Mouse (Mus musculus) kidney, embryonic 16.5 days (tissue): ENCODE data around the gene Ap3s2. TPM values are rescaled to one million over a fixed set of nuclear protein-coding genes. Genes with fewer than 3 reads are reported as not detected.

Source experiments
- ATAC-seq: fragments of 200-750 bp; cut with Nextera tagmentation; 2 replicates; pipeline ENCODE4 v1.8.0; 2017; ENCODE audit warnings: moderate TSS enrichment; ENCODE audit not compliant: low FRiP score, low TSS enrichment
- H3K27ac ChIP-seq: fragments of 300-500 bp; sonication (generic); 2 replicates; pipeline ENCODE4 v1.5.1; 2014; ENCODE audit warnings: low read length
- H3K27me3 ChIP-seq: fragments of 300-500 bp; sonication (generic); 2 replicates; pipeline ENCODE4 v1.6.1; 2014; ENCODE audit warnings: low read length, control low read depth, mixed read lengths; ENCODE audit not compliant: insufficient read depth
- H3K36me3 ChIP-seq: fragments of 300-500 bp; sonication (generic); 2 replicates; pipeline ENCODE4 v1.6.1; 2014; ENCODE audit warnings: low read length, control low read depth, mixed read lengths; ENCODE audit not compliant: insufficient read depth
- H3K4me1 ChIP-seq: fragments of 300-500 bp; sonication (generic); 2 replicates; pipeline ENCODE4 v1.6.1; 2014; ENCODE audit warnings: low read length, control low read depth, mixed read lengths; ENCODE audit not compliant: insufficient read depth
- H3K4me2 ChIP-seq: fragments of 300-500 bp; sonication (generic); replicated peaks from 2 replicates; pipeline ENCODE4 v1.6.1; 2014; ENCODE audit warnings: low read depth, low read length
- H3K4me3 ChIP-seq: fragments of 300-500 bp; sonication (generic); 2 replicates; pipeline ENCODE4 v1.5.1; 2014; ENCODE audit warnings: mild to moderate bottlenecking, low read length
- H3K9ac ChIP-seq: fragments of 300-500 bp; sonication (generic); replicated peaks from 2 replicates; pipeline ENCODE4 v1.6.1; 2014; ENCODE audit warnings: low read length
- H3K9me3 ChIP-seq: fragments of 300-500 bp; sonication (generic); 2 replicates; pipeline ENCODE4 v1.6.1; 2016; ENCODE audit warnings: low read length, control low read depth
- WGBS: fragments of 180-500 bp; shearing (Covaris S2); extraction: QIAGEN DNeasy Blood & Tissue Kit; methylation state at CpG from one replicate; pipeline ENCODE4 v1.1.7; 2014; 5-methylcytosine and 5-hydroxymethylcytosine counted together
- polyA plus RNA-seq: library from polyadenylated mRNA; unstranded; fragments of >200 nt; fragmentation: Nextera tagmentation; extraction: Ambion mirVana; gene quantifications from 2 replicates; pipeline ENCODE4 v1.2.1, GENCODE M21; 2015

Ap3s2 gene
- polyA plus RNA-seq, 1 experiment from 2014 or later: 32.1 TPM

DNA sequence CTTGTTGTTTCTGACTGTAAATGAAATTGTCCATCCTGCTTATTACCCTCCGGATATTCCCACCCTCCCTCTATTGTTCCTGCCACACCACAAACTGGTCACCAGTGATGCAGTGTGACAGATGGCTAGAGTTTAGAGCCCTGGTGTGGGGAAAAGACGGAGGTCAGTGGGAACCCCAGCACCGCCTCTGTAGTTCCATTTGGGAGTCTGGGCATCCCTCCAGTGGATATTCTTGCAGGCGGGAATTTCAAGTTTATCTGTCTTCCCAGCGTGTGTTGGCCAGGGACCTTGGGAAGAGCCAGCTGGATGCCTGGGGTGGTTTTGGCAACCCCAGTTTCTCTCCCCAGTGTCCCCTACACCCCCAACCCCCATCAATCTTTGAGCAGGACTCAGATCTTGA is 14.0 kb upstream of the Ap3s2 start:
- H3K27ac ChIP-seq: peak overlapping the region; percentile 80
- H3K4me3 ChIP-seq: peak overlapping the region; percentile 68
- no peaks in the 10 kb centered on the region for H3K27me3 ChIP-seq
- H3K36me3 ChIP-seq: peaks cover 6% of the 10 kb centered on the region; the same call in 1 of the 2 replicates
- H3K9me3 ChIP-seq: no peaks in the 10 kb centered on the region
- no peak for ATAC-seq
- H3K4me2 ChIP-seq: peak overlapping the region; percentile 68
- peak overlapping the region; percentile 74 for H3K9ac ChIP-seq
- peaks cover 16% of the 10 kb centered on the region for H3K4me1 ChIP-seq
- WGBS: 50% methylated on average over 5 of the region's 5 CpGs

- Histone ChIP-seq H3K4me2 (no peak overlapping the region), H3K9ac (no peak overlapping the region), H3K27me3 (no peaks in the 10 kb centered on the region), H3K4me1 (no peaks in the 10 kb centered on the region), H3K9me3 (no peaks in the 10 kb centered on the region), H3K27ac (no peak overlapping the region), H3K4me3 (no peak overlapping the region), H3K36me3 (peaks cover 34% of the 10 kb centered on the region)
- no peak for ATAC-seq
- WGBS: 91% methylated on average over 2 of the region's 2 CpGs
These were observed 8.1 kb upstream of the Ap3s2 start for GRCm38 (mm10) chr7:79928516-79929052.

GRCm38 (mm10) chr7:79914556-79914955 is 5.9 kb downstream of the Ap3s2 start:
- Histone ChIP-seq H3K4me3 (no peak overlapping the region), H3K27ac (no peak overlapping the region), H3K9ac (no peak overlapping the region), H3K27me3 (no peaks in the 10 kb centered on the region), H3K4me1 (peaks cover 2% of the 10 kb centered on the region), H3K36me3 (peaks cover 29% of the 10 kb centered on the region), H3K4me2 (no peak overlapping the region), H3K9me3 (no peaks in the 10 kb centered on the region)
- ATAC-seq: no peak
- WGBS: 68% methylated on average over 3 of the region's 3 CpGs

GRCm38 (mm10) chr7:79907356-79907755 is 13.1 kb downstream of the Ap3s2 start:
- Histone ChIP-seq H3K4me1 (no peaks in the 10 kb centered on the region), H3K4me3 (no peak overlapping the region), H3K4me2 (no peak overlapping the region), H3K36me3 (peaks cover 26% of the 10 kb centered on the region), H3K9ac (no peak overlapping the region), H3K27me3 (no peaks in the 10 kb centered on the region), H3K9me3 (no peaks in the 10 kb centered on the region), H3K27ac (no peak overlapping the region)
- ATAC-seq: no peak
- 57% methylated on average over 2 of the region's 2 CpGs for WGBS

GRCm38 (mm10) chr7:79906914-79907313 is 13.5 kb downstream of the Ap3s2 start:
- Histone ChIP-seq H3K36me3 (peaks cover 26% of the 10 kb centered on the region), H3K9me3 (no peaks in the 10 kb centered on the region), H3K4me3 (no peak overlapping the region), H3K4me1 (no peaks in the 10 kb centered on the region), H3K27me3 (no peaks in the 10 kb centered on the region), H3K9ac (no peak overlapping the region), H3K27ac (no peak overlapping the region), H3K4me2 (no peak overlapping the region)
- 87% methylated on average over 3 of the region's 3 CpGs for whole genome bisulfite sequencing
- ATAC-seq: no peak

GRCm38 (mm10) chr7:79905193-79905592 is 15.3 kb downstream of the Ap3s2 start:
- H3K4me1 ChIP-seq: no peaks in the 10 kb centered on the region
- no peak for ATAC-seq

DNA sequence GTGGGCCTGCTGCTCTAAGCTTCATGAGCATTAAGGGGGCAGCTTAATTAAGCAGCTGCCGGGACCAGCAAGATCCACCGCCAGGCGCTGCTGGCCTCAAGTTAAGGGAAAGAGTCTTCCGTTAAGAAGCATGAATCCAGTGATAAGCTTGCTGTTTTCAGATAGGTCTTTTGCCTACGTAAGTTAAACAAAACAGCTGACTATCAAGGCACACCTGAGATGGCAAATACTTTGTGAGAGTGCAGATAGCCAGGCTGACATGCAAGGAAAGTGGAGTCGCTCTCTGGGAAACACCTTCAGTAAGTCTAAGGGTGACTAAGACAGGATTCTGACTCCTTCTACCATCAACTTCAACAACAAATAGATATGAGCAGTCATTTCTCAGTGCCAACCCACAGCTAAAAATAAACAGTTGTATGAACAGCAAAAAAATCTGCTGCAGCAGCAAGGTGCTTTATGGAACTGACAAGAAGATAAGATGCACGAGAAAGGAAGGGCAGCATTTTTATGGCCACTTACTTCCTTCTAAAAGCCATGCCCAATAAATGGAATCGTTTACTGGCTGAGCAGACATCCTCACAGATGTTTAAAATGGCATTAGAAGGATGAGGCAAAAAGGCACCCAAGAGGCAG is 17.2 kb downstream of the Ap3s2 start:
- no peak for ATAC-seq
- Histone ChIP-seq H3K4me3 (no peak overlapping the region), H3K36me3 (peaks cover 21% of the 10 kb centered on the region), H3K4me2 (no peak overlapping the region), H3K9ac (no peak overlapping the region), H3K4me1 (no peaks in the 10 kb centered on the region), H3K27me3 (no peaks in the 10 kb centered on the region), H3K27ac (no peak overlapping the region), H3K9me3 (no peaks in the 10 kb centered on the region)
- WGBS: 79% methylated on average over 8 of the region's 8 CpGs

More at GRCm38 (mm10) chr7:79905193-79905592, 15.3 kb downstream of the Ap3s2 start:
- H3K27ac ChIP-seq: no peak overlapping the region
- no peaks in the 10 kb centered on the region for H3K27me3 ChIP-seq
- no peaks in the 10 kb centered on the region for H3K9me3 ChIP-seq
- WGBS: 95% methylated on average over 4 of the region's 4 CpGs
- peaks cover 32% of the 10 kb centered on the region for H3K36me3 ChIP-seq
- no peak overlapping the region for H3K4me2 ChIP-seq
- no peak overlapping the region for H3K4me3 ChIP-seq
- no peak overlapping the region for H3K9ac ChIP-seq

GRCm38 (mm10) chr7:79900753-79901152 is 19.7 kb downstream of the Ap3s2 start:
- Histone ChIP-seq H3K4me2 (no peak overlapping the region), H3K9ac (no peak overlapping the region), H3K9me3 (no peaks in the 10 kb centered on the region), H3K27me3 (no peaks in the 10 kb centered on the region), H3K4me1 (no peaks in the 10 kb centered on the region), H3K4me3 (no peak overlapping the region), H3K36me3 (peaks cover 17% of the 10 kb centered on the region), H3K27ac (no peak overlapping the region)
- ATAC-seq: no peak
- WGBS: 94% methylated on average over 6 of the region's 6 CpGs

GRCm38 (mm10) chr7:79895225-79895624 is 25.2 kb downstream of the Ap3s2 start:
- no peaks in the 10 kb centered on the region for H3K9me3 ChIP-seq
- peak; percentile 72; the same call in 1 of the 2 replicates for ATAC-seq
- 70% methylated on average over 3 of the region's 3 CpGs for WGBS
- no peak overlapping the region for H3K9ac ChIP-seq
- H3K27me3 ChIP-seq: no peaks in the 10 kb centered on the region
- H3K4me2 ChIP-seq: no peak overlapping the region
- no peaks in the 10 kb centered on the region for H3K36me3 ChIP-seq
- H3K4me3 ChIP-seq: no peak overlapping the region
- H3K4me1 ChIP-seq: peaks cover 10% of the 10 kb centered on the region; the same call in 1 of the 2 replicates
- H3K27ac ChIP-seq: peak overlapping the region; percentile 3; the same call in 1 of the 2 replicates

GRCm38 (mm10) chr7:79894790-79895189 is 25.7 kb downstream of the Ap3s2 start:
- Histone ChIP-seq H3K9me3 (no peaks in the 10 kb centered on the region), H3K4me2 (no peak overlapping the region), H3K27ac (no peak overlapping the region; the same call in 1 of the 2 replicates), H3K4me3 (no peak overlapping the region), H3K4me1 (peaks cover 10% of the 10 kb centered on the region; the same call in 1 of the 2 replicates), H3K36me3 (no peaks in the 10 kb centered on the region), H3K27me3 (no peaks in the 10 kb centered on the region), H3K9ac (no peak overlapping the region)
- ATAC-seq: no peak
- 89% methylated on average over 1 of the region's 1 CpGs for WGBS
